Mouse (Mus musculus) erythroid progenitor cell, adult 5-6 weeks (primary cell): ENCODE measurements at regions not wholly inside any gene's neighbourhood (a gene's known extent, or its start where the extent isn't known, plus 50 kb on each side); places are given as distances from the start of the nearest gene placed in this dataset.

ENCODE experiments used
- ATAC-seq: replicated peaks from 2 replicates; pipeline ENCODE4 v1.8.0; 2016; ENCODE audit warnings: moderate number of reproducible peaks, mild to moderate bottlenecking, moderate TSS enrichment, inconsistent platforms; ENCODE audit not compliant: poor library complexity, low FRiP score, severe bottlenecking

GRCm38 (mm10) chr6:51033835-51034234, 379.6 kb upstream of the Npvf start:
- no peak for ATAC-seq

GRCm38 (mm10) chr6:51036074-51036473, 381.8 kb upstream of the Npvf start:
- ATAC-seq, result no peak

- no peak for ATAC-seq
Observed at GRCm38 (mm10) chr6:51036553-51036952, 382.3 kb upstream of the Npvf start.

GRCm38 (mm10) chr6:51036956-51037355, 382.7 kb upstream of the Npvf start:
- no peak for ATAC-seq

GRCm38 (mm10) chr6:51039486-51040180, 385.4 kb upstream of the Npvf start:
- no peak for ATAC-seq

GRCm38 (mm10) chr6:51043970-51044369, 388.5 kb upstream of the Nfe2l3 start:
- no peak for ATAC-seq

- no peak for ATAC-seq
Observed at GRCm38 (mm10) chr6:51044873-51045272, 387.6 kb upstream of the Nfe2l3 start.

- ATAC-seq, result no peak
Observed at GRCm38 (mm10) chr6:51052451-51052921, 380.0 kb upstream of the Nfe2l3 start.

GRCm38 (mm10) chr6:51057229-51057628, 375.2 kb upstream of the Nfe2l3 start:
- no peak for ATAC-seq

GRCm38 (mm10) chr6:51059923-51060847, 372.3 kb upstream of the Nfe2l3 start:
- ATAC-seq, result no peak

- no peak for ATAC-seq
Observed at GRCm38 (mm10) chr6:51060848-51061535, 371.5 kb upstream of the Nfe2l3 start.

GRCm38 (mm10) chr6:51065156-51065555, 367.3 kb upstream of the Nfe2l3 start:
- ATAC-seq, result no peak

- ATAC-seq, result no peak
Observed at GRCm38 (mm10) chr6:51067332-51067731, 365.1 kb upstream of the Nfe2l3 start.

- no peak for ATAC-seq
Observed at GRCm38 (mm10) chr6:51069945-51070344, 362.5 kb upstream of the Nfe2l3 start.

- ATAC-seq, result no peak
Observed at GRCm38 (mm10) chr6:51071243-51071642, 361.2 kb upstream of the Nfe2l3 start.

- no peak for ATAC-seq
Observed at GRCm38 (mm10) chr6:51075026-51075425, 357.4 kb upstream of the Nfe2l3 start.

GRCm38 (mm10) chr6:51076861-51077768, 355.4 kb upstream of the Nfe2l3 start:
- ATAC-seq, result no peak

- no peak for ATAC-seq
Observed at GRCm38 (mm10) chr6:51077769-51078096, 354.7 kb upstream of the Nfe2l3 start.

- no peak for ATAC-seq
Observed at GRCm38 (mm10) chr6:51078353-51078966, 354.0 kb upstream of the Nfe2l3 start.
